Mouse (Mus musculus) thymus, adult 2 months (tissue): ENCODE data around the gene Iqcf4. TPM values are rescaled to one million over a fixed set of nuclear protein-coding genes. Genes with fewer than 3 reads are reported as not detected.

Source experiments
- DNase-seq: peaks from one replicate; pipeline ENCODE4 v3.0.0; 2021
- H3K27ac ChIP-seq: fragments of 200-500 bp; 2 replicates; pipeline ENCODE4 v1.5.1; 2012; ENCODE audit warnings: low read length, control low read depth; ENCODE audit not compliant: control insufficient read depth, insufficient read depth
- H3K27me3 ChIP-seq: fragments of 200-500 bp; 2 replicates; pipeline ENCODE4 v1.6.1; 2012; ENCODE audit warnings: mild to moderate bottlenecking, low read length, moderate library complexity, mixed read lengths; ENCODE audit not compliant: control insufficient read depth, insufficient read depth
- H3K36me3 ChIP-seq: fragments of 200-500 bp; 2 replicates; pipeline ENCODE4 v1.6.1; 2012; ENCODE audit warnings: mild to moderate bottlenecking, low read length, moderate library complexity; ENCODE audit not compliant: control insufficient read depth, insufficient read depth
- H3K4me1 ChIP-seq: fragments of 200-500 bp; replicated peaks from 2 replicates; pipeline ENCODE4 v1.6.1; 2012; ENCODE audit warnings: low read length; ENCODE audit not compliant: control insufficient read depth, insufficient read depth
- H3K4me3 ChIP-seq: fragments of 200-500 bp; 2 replicates; pipeline ENCODE4 v1.5.1; 2012; ENCODE audit warnings: mild to moderate bottlenecking, low read length, control low read depth, moderate library complexity; ENCODE audit not compliant: control insufficient read depth, insufficient read depth
- CTCF ChIP-seq: fragments of 200-500 bp; IDR thresholded peaks from 2 replicates; pipeline ENCODE4 v1.5.1; 2012; ENCODE audit warnings: mild to moderate bottlenecking, control low read depth, low read length, moderate library complexity, borderline replicate concordance; ENCODE audit not compliant: control insufficient read depth, poor library complexity, insufficient read depth; ENCODE audit errors: extremely low read depth
- POLR2A ChIP-seq: fragments of 200-500 bp; IDR thresholded peaks from 2 replicates; pipeline ENCODE4 v1.6.1; 2012; ENCODE audit warnings: mild to moderate bottlenecking, low read length, control low read depth, moderate library complexity; ENCODE audit not compliant: control insufficient read depth, poor library complexity, insufficient read depth; ENCODE audit errors: extremely low read depth
- WGBS: fragments of 180-500 bp; shearing (Covaris S2); methylation state at CpG from one replicate; pipeline ENCODE4 v1.1.7; 2018; 5-methylcytosine and 5-hydroxymethylcytosine counted together
- polyA plus RNA-seq: library from polyadenylated mRNA; depleted of rRNA; stranded (reverse); fragments of >200 nt; gene quantifications from 2 replicates; pipeline ENCODE4 v1.2.3, GENCODE M21; 2012

Iqcf4 gene
- polyA plus RNA-seq, 1 experiment = not detected

- Histone ChIP-seq H3K27ac (no peak overlapping the region), H3K4me1 (no peaks in the 10 kb centered on the region), H3K4me3 (no peak overlapping the region), H3K36me3 (no peaks in the 10 kb centered on the region), H3K27me3 (no peaks in the 10 kb centered on the region)
- DNase-seq = no peak
- 80% methylated on average over 2 of the region's 2 CpGs for WGBS
- TF ChIP-seq CTCF = no peak
- TF ChIP-seq POLR2A = no peak
These were observed 1.4 kb upstream of the Iqcf4 start for GRCm38 (mm10) chr9:106572186-106572585.

GRCm38 (mm10) chr9:106566437-106566836 is 4.4 kb downstream of the Iqcf4 start:
- no peak for TF ChIP-seq CTCF
- TF ChIP-seq POLR2A = no peak
- H3K27ac ChIP-seq = no peak overlapping the region
- no peak overlapping the region for H3K4me3 ChIP-seq
- H3K27me3 ChIP-seq = no peaks in the 10 kb centered on the region
- DNase-seq = peak; percentile 14
- no peaks in the 10 kb centered on the region; the same call in 1 of the 2 replicates for H3K4me1 ChIP-seq
- H3K36me3 ChIP-seq = no peaks in the 10 kb centered on the region
- WGBS = 54% methylated on average over 11 of the region's 11 CpGs

- Histone ChIP-seq H3K36me3 (no peaks in the 10 kb centered on the region), H3K4me3 (no peak overlapping the region), H3K4me1 (no peaks in the 10 kb centered on the region; the same call in 1 of the 2 replicates), H3K27me3 (no peaks in the 10 kb centered on the region), H3K27ac (no peak overlapping the region)
- TF ChIP-seq POLR2A (no peak), CTCF (no peak)
- WGBS = 89% methylated on average over 8 of the region's 8 CpGs
- DNase-seq = no peak
These were observed 6.8 kb downstream of the Iqcf4 start for GRCm38 (mm10) chr9:106564025-106564424.

GRCm38 (mm10) chr9:106562291-106562690 is 8.5 kb downstream of the Iqcf4 start:
- Histone ChIP-seq H3K4me1 (no peaks in the 10 kb centered on the region; the same call in 1 of the 2 replicates), H3K27me3 (no peaks in the 10 kb centered on the region)
- 95% methylated on average over 11 of the region's 11 CpGs for WGBS

GRCm38 (mm10) chr9:106561531-106561930 is 9.3 kb downstream of the Iqcf4 start, which contains the start of gene Iqcf3:
Gene Iqcf3, minus strand, starts transcription at chr9:106561631.
- H3K36me3 ChIP-seq = no peaks in the 10 kb centered on the region
- no peaks in the 10 kb centered on the region for H3K27me3 ChIP-seq
- WGBS = 97% methylated on average over 5 of the region's 5 CpGs
- no peak for TF ChIP-seq CTCF
- TF ChIP-seq POLR2A = no peak
- no peaks in the 10 kb centered on the region; the same call in 1 of the 2 replicates for H3K4me1 ChIP-seq
- no peak within 1 kb of the TSS for H3K4me3 ChIP-seq
- no peak within 1 kb of the TSS for H3K27ac ChIP-seq
- no peak for DNase-seq

More at GRCm38 (mm10) chr9:106562291-106562690, 8.5 kb downstream of the Iqcf4 start:
- H3K4me3 ChIP-seq = no peak overlapping the region
- H3K27ac ChIP-seq = no peak overlapping the region
- no peak for TF ChIP-seq CTCF
- no peak for TF ChIP-seq POLR2A
- no peak for DNase-seq
- H3K36me3 ChIP-seq = no peaks in the 10 kb centered on the region

GRCm38 (mm10) chr9:106534975-106535374 is 35.8 kb downstream of the Iqcf4 start:
- 96% methylated on average over 11 of the region's 11 CpGs for WGBS
- Histone ChIP-seq H3K27me3 (no peaks in the 10 kb centered on the region), H3K4me3 (no peak overlapping the region), H3K4me1 (no peaks in the 10 kb centered on the region), H3K36me3 (no peaks in the 10 kb centered on the region), H3K27ac (no peak overlapping the region)
- no peak for DNase-seq
- no peak for TF ChIP-seq POLR2A
- TF ChIP-seq CTCF = no peak

- TF ChIP-seq POLR2A = no peak
- no peak for TF ChIP-seq CTCF
- WGBS = 98% methylated on average over 7 of the region's 7 CpGs
- Histone ChIP-seq H3K4me3 (no peak overlapping the region), H3K4me1 (no peaks in the 10 kb centered on the region), H3K27me3 (no peaks in the 10 kb centered on the region), H3K27ac (no peak overlapping the region), H3K36me3 (no peaks in the 10 kb centered on the region)
- no peak for DNase-seq
These were observed 36.5 kb downstream of the Iqcf4 start for GRCm38 (mm10) chr9:106534296-106534695.
